Mouse (Mus musculus): ENCODE data around the gene Ros1. TPM values are rescaled to one million over a fixed set of nuclear protein-coding genes. Genes with fewer than 3 reads are reported as not detected.

Ros1 gene
- not detected in 2 replicates for total RNA-seq (2017)

- no peak for ATAC-seq (replicated peaks; ENCODE audit: low read depth, poor library complexity, severe bottlenecking)
These were observed at the start of gene Ros1 for GRCm38 (mm10) chr10:52194957-52195852. Gene Ros1 (minus strand): TSS chr10:52195244.

GRCm38 (mm10) chr10:52242680-52243323, 47.8 kb upstream of the Ros1 start:
- no peak for ATAC-seq (replicated peaks; ENCODE audit: low read depth, poor library complexity, severe bottlenecking)

- no peak for ATAC-seq (replicated peaks; ENCODE audit: low read depth, poor library complexity, severe bottlenecking)
These were observed 47.0 kb upstream of the Ros1 start for GRCm38 (mm10) chr10:52242015-52242414.

GRCm38 (mm10) chr10:52235461-52235860, 40.4 kb upstream of the Ros1 start:
- no peak for ATAC-seq (replicated peaks; ENCODE audit: low read depth, poor library complexity, severe bottlenecking)

GRCm38 (mm10) chr10:52234654-52234981, 39.6 kb upstream of the Ros1 start:
- ATAC-seq (replicated peaks; ENCODE audit: low read depth, poor library complexity, severe bottlenecking), result no peak

GRCm38 (mm10) chr10:52233969-52234653, 39.1 kb upstream of the Ros1 start:
- peak; percentile 17; the same call in 1 of the 2 replicates for ATAC-seq (replicated peaks; ENCODE audit: low read depth, poor library complexity, severe bottlenecking)

- ATAC-seq (replicated peaks; ENCODE audit: low read depth, poor library complexity, severe bottlenecking), result peak; percentile 68
These were observed 38.4 kb upstream of the Ros1 start, which contains the start of gene Dcbld1 for GRCm38 (mm10) chr10:52233301-52233968. Gene Dcbld1 (plus strand): TSS chr10:52233619.

- ATAC-seq (replicated peaks; ENCODE audit: low read depth, poor library complexity, severe bottlenecking), result peak; percentile 74
These were observed 37.4 kb upstream of the Ros1 start for GRCm38 (mm10) chr10:52232196-52233176.

- no peak for ATAC-seq (replicated peaks; ENCODE audit: low read depth, poor library complexity, severe bottlenecking)
These were observed 24.6 kb upstream of the Ros1 start for GRCm38 (mm10) chr10:52219600-52219999.

GRCm38 (mm10) chr10:52217564-52217934, 22.5 kb upstream of the Ros1 start:
- no peak for ATAC-seq (replicated peaks; ENCODE audit: low read depth, poor library complexity, severe bottlenecking)

GRCm38 (mm10) chr10:52216797-52217563, 21.9 kb upstream of the Ros1 start:
- ATAC-seq (replicated peaks; ENCODE audit: low read depth, poor library complexity, severe bottlenecking), result peak; percentile 85

GRCm38 (mm10) chr10:52215267-52215818, 20.3 kb upstream of the Ros1 start:
- no peak for ATAC-seq (replicated peaks; ENCODE audit: low read depth, poor library complexity, severe bottlenecking)

GRCm38 (mm10) chr10:52204006-52204405, 9.0 kb upstream of the Ros1 start:
- no peak for ATAC-seq (replicated peaks; ENCODE audit: low read depth, poor library complexity, severe bottlenecking)

- no peak for ATAC-seq (replicated peaks; ENCODE audit: low read depth, poor library complexity, severe bottlenecking)
These were observed 9.1 kb downstream of the Ros1 start for GRCm38 (mm10) chr10:52185900-52186299.

- no peak for ATAC-seq (replicated peaks; ENCODE audit: low read depth, poor library complexity, severe bottlenecking)
These were observed 12.2 kb downstream of the Ros1 start for GRCm38 (mm10) chr10:52182878-52183277.

- no peak for ATAC-seq (replicated peaks; ENCODE audit: low read depth, poor library complexity, severe bottlenecking)
These were observed 20.7 kb downstream of the Ros1 start for GRCm38 (mm10) chr10:52174376-52174775.

GRCm38 (mm10) chr10:52170489-52170888, 24.6 kb downstream of the Ros1 start:
- ATAC-seq (replicated peaks; ENCODE audit: low read depth, poor library complexity, severe bottlenecking), result no peak

GRCm38 (mm10) chr10:52169841-52170240, 25.2 kb downstream of the Ros1 start:
- ATAC-seq (replicated peaks; ENCODE audit: low read depth, poor library complexity, severe bottlenecking), result no peak

All from common myeloid progenitor, adult 5-6 weeks (primary cell).